ENCODE assay signal across 13 mouse cellular contexts in the genomic region with DNA sequence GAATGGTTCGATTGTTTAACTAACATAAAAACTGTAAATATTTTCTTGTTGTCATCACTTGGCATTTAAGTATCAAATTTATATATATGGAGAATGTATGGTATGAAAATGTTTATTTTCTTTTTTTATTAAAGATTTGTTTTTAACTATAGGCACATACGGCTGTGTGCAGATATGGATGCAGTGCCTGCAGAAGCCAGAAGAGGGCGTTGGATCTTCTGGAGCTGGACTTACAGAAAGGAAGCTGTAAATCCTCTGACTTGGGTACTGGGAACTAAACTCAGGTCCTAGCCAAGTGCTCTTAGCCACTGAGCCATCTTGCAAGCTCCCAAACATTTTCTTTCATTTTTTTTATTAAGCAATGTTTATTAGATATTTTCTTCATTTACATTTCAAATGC.
A peak's percentile ranks its signal among the peaks of the same experiment; 100 is the strongest.
DNase-seq lines count a peak whose midpoint lies in the region; ATAC-seq and TF ChIP-seq lines count a peak whose summit lies in the region.
"Had no signal": no experiment of that assay in that cellular context is flagged by ENCODE, and none has a peak within 500 bp of the region (broad histone marks: within the 10 kb centered on the region; RNA-seq: fewer than 3 reads in every experiment).

No protein-coding gene starts in this region.

- no peak overlapping the region for H3K9ac ChIP-seq in kidney, postnatal 0 days (ENCODE audit: low read depth, low read length)
- H3K9ac ChIP-seq in stomach, postnatal 0 days (ENCODE audit: low read length), result no peak overlapping the region
- H3K9ac ChIP-seq: forebrain, embryonic 13.5 days; neural tube, embryonic 13.5 days had no signal

- TF ChIP-seq CTCF in kidney, postnatal 0 days (IDR thresholded peaks at IDR 0.05; ENCODE audit: low read depth), result 0 out of 2 replicates have a peak, but pooled peaks have one; percentile 23
- TF ChIP-seq CTCF in stomach, postnatal 0 days (IDR thresholded peaks at IDR 0.05; ENCODE audit: low read depth), result peak; percentile 41

- no peak overlapping the region for H3K4me3 ChIP-seq in kidney, postnatal 0 days (replicated peaks; ENCODE audit: low read depth, low read length)
- H3K4me3 ChIP-seq in stomach, postnatal 0 days (ENCODE audit: low read depth, low read length), result no peak overlapping the region
- H3K4me3 ChIP-seq: forebrain, embryonic 13.5 days; neural tube, embryonic 13.5 days had no signal

- no peak overlapping the region for H3K27ac ChIP-seq in kidney, postnatal 0 days
- H3K27ac ChIP-seq in stomach, postnatal 0 days (replicated peaks), result no peak overlapping the region
- H3K27ac ChIP-seq: forebrain, embryonic 13.5 days; neural tube, embryonic 13.5 days had no signal

- no peaks in the 10 kb centered on the region for H3K4me1 ChIP-seq in kidney, postnatal 0 days (replicated peaks; ENCODE audit: insufficient read depth, low read length)
- no peaks in the 10 kb centered on the region for H3K4me1 ChIP-seq in stomach, postnatal 0 days (replicated peaks; ENCODE audit: control insufficient read depth, insufficient read depth)

- WGBS in kidney, postnatal 0 days, result 95% methylated on average over 3 of the region's 3 CpGs
- 86% methylated on average over 3 of the region's 3 CpGs for WGBS in stomach, postnatal 0 days

- H3K9me3 ChIP-seq in kidney, postnatal 0 days (replicated peaks; ENCODE audit: low read length), result no peaks in the 10 kb centered on the region
- H3K9me3 ChIP-seq in stomach, postnatal 0 days (ENCODE audit: control insufficient read depth, low read length), result no peaks in the 10 kb centered on the region
- H3K9me3 ChIP-seq: forebrain, embryonic 13.5 days; neural tube, embryonic 13.5 days had no signal

- no peak for DNase-seq in kidney, postnatal 0 days (ENCODE audit: low spot score)
- no peak for DNase-seq in kidney, postnatal 10 days
- DNase-seq in thymus, postnatal 14 days, result peak; percentile 26
- no peak for DNase-seq in thymus, postnatal 10 days (ENCODE audit: low spot score in 2 of 2)
- DNase-seq in ZHBTc4 (ENCODE audit: low read depth, low spot score), result peak; percentile 52
- no peak for DNase-seq in stomach, postnatal 0 days (ENCODE audit: low spot score)
- no peak for DNase-seq in adrenal gland, postnatal 4 days (ENCODE audit: low spot score in 2 of 2)
- no peak for DNase-seq in layer of hippocampus, postnatal 36 days
- DNase-seq: cerebellum, adult 9-10 months; midbrain, embryonic 14.5 days had no signal

- no peak for ATAC-seq in kidney, postnatal 0 days (replicated peaks; ENCODE audit: low FRiP score, low read depth)
- no peak for ATAC-seq in stomach, postnatal 0 days (ENCODE audit: low FRiP score, low TSS enrichment)
- ATAC-seq: forebrain, embryonic 13.5 days; hindbrain, embryonic 16.5 days had no signal

- H3K4me2 ChIP-seq in kidney, postnatal 0 days (ENCODE audit: low read length), result no peak overlapping the region
- no peak overlapping the region for H3K4me2 ChIP-seq in stomach, postnatal 0 days (replicated peaks; ENCODE audit: low read depth)
- H3K4me2 ChIP-seq: forebrain, embryonic 13.5 days; neural tube, embryonic 13.5 days had no signal

- H3K27me3 ChIP-seq in kidney, postnatal 0 days (ENCODE audit: insufficient read depth, low read length), result no peaks in the 10 kb centered on the region
- H3K27me3 ChIP-seq in stomach, postnatal 0 days (ENCODE audit: control insufficient read depth, insufficient read depth, low read length), result no peaks in the 10 kb centered on the region
- H3K27me3 ChIP-seq: forebrain, embryonic 13.5 days; neural tube, embryonic 13.5 days had no signal

- no peak for TF ChIP-seq EP300 in stomach, postnatal 0 days (optimal IDR thresholded peaks at IDR 0.05)

- no peaks in the 10 kb centered on the region for H3K36me3 ChIP-seq in kidney, postnatal 0 days (ENCODE audit: insufficient read depth, low read length)
- no peaks in the 10 kb centered on the region for H3K36me3 ChIP-seq in stomach, postnatal 0 days (ENCODE audit: control insufficient read depth, insufficient read depth, low read length)
- H3K36me3 ChIP-seq: neural tube, embryonic 13.5 days had no signal

Comparison
In these comparisons a context has a peak if more than half of its experiments do, and no peak if none do; other contexts are left out.
1. DNase-seq: peak in thymus, postnatal 14 days (single experiment) and ZHBTc4 (single experiment); none in kidney, postnatal 0 days (single experiment), kidney, postnatal 10 days (single experiment), thymus, postnatal 10 days (0 of 2), stomach, postnatal 0 days (single experiment), adrenal gland, postnatal 4 days (0 of 2) and layer of hippocampus, postnatal 36 days (0 of 2).